Mouse (Mus musculus) CD4-positive helper T cell, adult 2 months (primary cell): ENCODE measurements at regions not wholly inside any gene's neighbourhood (a gene's known extent, or its start where the extent isn't known, plus 50 kb on each side); places are given as distances from the start of the nearest gene placed in this dataset.
A peak's percentile ranks its signal among the peaks of the same experiment; 100 is the strongest.
"Not testable (repeated sequence)": the region's sequence is repeated elsewhere in the genome, so short reads cannot be mapped to it uniquely, and the experiment has no call there.

Experiments used
- DNase-seq: peaks from one replicate; pipeline ENCODE4 v3.0.0-alpha.2; 2012; ENCODE audit warnings: low read depth, missing footprints, low spot score

DNA sequence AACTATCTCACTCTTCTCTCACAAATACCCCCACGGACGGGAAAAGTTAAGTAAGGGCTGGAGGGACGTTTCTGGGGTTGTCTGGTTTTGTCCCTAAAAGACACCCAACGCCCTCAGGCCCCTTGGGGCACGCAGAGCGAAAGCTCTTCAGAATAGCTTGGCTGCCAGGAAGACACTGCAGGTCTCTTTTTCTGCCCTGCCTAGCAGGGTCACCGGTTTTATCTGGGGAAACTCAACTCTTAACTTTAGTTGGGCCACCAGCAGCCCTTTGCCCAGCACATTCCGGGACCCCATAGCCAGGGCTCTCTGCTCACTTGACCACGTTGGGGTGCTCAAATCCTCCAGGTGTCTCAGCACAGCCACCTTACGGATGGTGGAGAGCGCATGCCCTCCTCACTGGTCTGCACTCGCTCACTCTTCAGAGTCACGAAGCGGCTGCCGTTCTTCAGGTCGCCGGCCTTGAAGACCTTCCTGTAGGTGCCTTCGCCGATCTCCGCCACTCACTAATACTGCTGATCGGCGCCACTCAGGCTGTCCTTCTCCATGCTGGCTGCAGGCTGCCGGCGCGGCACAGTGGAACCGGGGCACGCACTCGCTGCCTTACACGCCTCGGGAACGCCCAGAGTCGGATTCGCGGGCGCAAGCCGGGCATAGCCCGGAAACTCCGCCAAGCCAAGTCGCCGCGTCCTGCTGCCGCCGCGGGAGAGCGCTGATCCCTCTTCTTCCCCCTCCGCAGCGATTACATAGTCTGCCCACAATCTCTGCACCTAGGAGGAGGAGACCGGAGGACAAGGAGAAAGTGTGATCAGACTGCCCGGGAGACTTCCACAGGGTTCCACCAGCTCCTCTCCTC, 83.0 kb downstream of the Ulbp1 start:
- no peak for DNase-seq

DNA sequence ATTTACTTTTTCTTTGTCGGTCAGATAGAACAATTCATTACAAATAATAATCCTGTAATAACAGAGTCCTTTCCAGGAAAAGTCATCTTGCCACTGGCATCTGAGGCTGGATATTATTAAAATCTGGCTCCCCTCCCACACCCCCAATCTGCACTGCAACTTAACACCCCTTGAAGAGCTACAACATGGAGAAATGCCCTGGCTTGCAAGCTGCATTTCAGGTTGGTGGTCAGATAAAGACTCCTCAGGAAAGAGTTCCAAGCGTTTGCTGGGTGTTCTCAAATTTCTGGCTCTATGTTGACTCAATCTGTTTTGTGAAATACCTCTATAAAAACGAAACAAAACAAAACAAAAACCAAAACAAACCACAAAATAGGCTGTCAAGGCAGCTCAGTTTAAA, 114.6 kb downstream of the Ulbp1 start:
- not testable (repeated sequence) for DNase-seq

DNA sequence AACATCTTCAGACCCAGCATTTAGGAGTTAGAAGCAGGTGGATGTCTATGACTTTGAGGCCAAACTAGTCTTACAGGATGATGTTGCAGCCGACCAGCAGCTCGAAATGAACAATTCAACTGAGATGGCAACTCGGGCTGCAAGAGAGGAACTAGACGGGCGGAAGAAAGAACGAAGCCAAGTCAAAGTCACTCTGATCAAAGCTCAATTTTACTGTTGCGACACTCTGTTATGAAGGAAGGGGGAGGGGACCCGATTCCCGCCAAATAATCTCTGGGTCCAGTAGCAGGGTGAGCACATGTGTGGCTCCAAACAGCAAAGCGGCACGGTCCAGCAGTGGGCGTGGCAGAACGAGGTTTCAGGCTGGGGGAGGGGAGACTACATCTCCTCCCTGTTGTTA, 129.1 kb downstream of the Ulbp1 start:
- DNase-seq: not testable (repeated sequence)

DNA sequence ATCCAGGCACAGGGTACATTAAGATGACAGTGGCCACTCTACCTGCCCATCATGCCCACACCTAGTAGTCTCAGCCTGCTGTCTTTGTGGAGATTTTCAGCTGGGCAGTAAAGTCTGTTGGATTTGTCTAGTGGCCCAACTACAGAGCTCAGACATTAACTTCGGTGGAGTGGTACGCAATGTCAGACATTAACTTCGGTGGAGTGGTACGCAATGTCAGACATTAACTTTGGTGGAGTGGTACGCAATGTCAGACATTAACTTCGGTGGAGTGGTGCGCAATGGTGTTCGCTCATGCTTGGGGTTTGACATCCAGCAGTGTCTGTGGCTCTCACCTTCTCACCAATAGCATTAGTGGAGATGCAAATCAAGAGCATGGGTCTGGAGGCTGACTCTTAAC, 129.7 kb downstream of the Ulbp1 start:
- not testable (repeated sequence) for DNase-seq

DNA sequence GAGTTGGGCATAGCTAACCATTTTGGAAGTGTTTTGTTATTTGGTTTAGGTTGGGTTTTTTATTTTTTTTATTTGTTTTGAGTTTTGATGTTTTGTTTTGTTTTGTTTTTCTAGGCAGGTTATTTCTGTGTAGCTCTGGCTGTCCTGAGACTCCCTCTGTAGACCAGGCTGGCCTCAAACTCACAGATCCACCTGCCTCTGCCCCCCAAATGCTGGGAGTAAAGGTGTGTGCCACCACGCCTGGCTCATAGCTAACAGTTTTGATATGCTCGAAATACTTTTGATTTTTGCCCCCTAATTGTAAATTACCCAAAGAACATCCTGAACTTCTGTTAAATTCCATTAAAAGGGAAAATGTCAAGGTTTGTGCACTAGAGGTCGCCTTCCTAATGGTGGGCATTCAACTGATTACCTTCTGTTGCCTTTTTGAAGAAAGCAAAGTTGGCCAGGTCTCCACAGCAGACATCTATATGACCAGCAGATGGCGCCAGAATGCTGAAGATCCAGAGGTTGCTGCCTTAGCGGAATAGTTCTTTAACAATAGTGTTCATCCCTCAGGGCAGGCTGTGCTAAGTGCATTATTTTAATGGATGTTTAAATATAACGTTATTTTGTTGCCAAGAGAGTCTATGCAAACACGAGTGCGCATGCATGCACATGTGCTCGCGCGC, 121.2 kb upstream of the Cnksr3 start:
- peak; percentile 44 for DNase-seq

DNA sequence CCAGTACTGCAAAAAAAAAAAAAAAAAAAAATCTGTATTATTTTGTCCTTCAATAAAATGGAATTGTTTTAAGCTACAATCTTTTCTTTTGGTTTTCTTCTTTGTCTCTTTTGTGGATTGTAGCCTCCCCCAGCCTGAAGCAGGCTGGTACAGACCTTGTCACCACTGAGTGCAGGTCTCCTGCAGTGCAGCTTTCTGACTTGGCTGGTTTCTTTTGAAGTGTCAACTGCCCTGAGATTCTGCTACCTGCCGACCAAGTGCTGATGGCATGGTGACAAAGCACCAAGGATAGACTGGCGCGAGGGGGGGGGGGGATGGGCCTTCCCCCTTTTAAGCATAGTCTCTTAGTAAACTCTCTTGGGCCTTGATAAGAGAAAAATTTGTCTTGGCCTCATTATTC, 116.2 kb upstream of the Cnksr3 start:
- no peak for DNase-seq

DNA sequence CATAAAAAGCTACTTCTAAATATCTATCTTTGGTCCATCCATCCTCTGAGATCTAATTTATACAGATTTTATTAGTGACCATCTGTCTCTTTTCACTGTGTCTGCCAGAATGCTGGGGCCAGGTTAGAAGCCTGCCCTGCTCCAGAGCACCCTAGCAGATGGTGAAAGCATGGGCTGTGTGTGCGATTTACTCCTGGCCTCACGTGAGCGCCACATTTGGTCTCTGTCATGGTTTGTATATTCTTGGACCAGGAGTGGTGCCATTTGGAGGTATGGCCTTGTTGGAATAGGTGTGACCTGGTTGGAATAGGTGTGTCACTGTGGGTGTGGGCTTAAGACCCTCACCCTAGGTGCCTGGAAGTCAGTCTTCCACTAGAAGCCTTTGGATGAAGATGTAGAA, 115.0 kb upstream of the Cnksr3 start:
- DNase-seq: not testable (repeated sequence)

DNA sequence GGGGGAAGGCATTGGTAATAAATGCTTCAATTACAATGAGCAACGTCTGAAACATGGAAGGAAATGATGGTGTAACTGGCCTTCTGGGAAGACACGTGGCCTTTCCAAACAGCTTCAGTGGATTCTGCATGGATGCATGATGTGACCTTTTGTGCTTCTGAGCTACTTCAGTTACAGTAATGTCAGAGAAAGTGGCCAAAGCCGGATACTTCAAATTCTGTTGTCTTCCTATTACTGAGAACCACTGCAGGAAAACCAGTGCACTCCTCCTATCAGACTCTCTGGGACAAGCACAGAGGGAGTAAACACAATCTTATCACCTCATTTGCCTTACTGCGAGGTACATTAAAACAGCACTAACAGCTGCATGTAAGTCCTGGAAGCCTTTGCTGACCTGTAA, 113.0 kb upstream of the Cnksr3 start:
- no peak for DNase-seq

DNA sequence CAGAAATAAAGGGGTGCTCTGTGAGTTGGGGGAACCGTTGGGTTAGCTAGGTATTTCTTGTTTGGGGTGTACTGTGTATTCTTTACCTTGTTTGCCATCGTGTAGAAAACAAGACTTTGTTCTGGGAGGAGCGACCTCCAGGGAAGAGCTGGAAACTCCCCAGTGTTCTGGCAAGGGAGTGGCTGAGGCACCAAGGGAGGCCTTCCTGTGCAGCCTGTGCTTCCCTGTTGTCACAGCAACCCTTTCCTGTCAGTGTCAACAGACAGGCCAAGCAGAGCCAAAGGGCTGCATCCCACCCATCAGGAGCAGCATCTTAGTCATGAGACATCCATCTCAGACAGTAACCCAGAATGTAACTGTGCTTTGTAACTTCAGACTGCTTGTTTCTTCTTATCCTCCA, 111.2 kb upstream of the Cnksr3 start:
- no peak for DNase-seq

DNA sequence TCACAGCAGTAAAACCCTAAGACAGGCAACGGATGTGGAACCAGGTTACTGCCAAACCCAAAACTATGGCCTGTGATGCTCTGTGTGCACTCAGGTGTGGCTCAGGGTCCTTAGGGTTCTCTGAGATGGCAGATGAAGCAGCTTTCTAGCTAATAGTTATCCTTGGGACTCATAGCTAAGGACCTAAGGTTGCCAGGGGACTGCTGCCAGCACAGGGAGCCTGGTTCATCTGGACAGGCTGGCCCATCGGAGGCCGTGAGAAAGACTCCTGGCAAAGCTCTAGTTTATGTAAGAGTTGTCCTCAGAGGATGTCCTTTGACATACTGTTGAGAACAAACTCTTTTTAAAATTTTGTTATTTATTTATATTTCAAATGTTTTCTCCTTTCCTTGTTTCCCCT, 97.9 kb upstream of the Cnksr3 start:
- DNase-seq: no peak

DNA sequence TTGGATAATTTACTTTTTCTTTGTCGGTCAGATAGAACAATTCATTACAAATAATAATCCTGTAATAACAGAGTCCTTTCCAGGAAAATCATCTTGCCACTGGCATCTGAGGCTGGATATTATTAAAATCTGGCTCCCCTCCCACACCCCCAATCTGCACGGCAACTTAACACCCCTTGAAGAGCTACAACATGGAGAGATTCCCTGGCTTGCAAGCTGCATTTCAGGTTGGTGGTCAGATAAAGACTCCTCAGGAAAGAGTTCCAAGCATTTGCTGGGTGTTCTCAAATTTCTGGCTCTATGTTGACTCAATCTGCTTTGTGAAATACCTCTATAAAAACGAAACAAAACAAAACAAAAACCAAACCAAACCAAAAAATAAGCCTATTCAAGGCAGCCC, 93.8 kb upstream of the Cnksr3 start:
- DNase-seq: not testable (repeated sequence)

DNA sequence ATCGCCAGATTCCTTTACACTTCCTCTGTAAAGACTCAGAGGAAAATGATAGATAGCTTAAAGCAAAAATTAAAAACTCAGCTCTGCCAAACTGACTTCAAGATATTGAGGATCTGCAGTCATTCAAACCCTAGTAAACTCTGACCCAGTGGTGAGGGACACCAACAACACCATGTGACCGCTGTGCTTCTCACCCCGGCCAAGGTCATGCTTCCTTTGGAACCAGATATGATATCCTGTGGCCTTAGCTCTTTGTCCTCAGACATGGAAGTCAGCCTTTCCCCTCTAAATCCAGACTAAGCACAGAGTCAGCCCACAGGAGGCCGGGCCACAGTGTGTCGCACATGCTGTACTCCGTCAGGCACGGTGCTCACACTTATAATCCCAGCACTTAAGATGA, 86.3 kb upstream of the Cnksr3 start:
- no peak for DNase-seq

DNA sequence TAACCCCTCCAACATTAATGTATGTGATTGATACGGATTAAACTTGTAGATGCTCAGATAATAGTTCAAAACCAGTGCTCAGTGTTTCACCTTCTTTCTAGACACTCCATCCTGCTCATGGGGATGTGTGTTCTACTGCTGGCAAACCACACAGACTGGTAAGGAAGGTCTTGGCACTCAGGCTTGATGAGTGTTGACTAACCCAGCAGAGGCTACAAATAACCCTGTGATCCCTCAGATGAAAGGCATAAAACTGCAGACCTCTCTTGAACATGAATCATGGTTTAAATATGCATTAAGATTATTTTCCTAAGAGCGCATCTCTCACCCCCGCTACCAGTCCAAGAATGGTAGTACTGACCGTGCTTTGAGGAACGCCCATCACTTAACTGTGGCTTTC, 83.9 kb upstream of the Cnksr3 start:
- no peak for DNase-seq

DNA sequence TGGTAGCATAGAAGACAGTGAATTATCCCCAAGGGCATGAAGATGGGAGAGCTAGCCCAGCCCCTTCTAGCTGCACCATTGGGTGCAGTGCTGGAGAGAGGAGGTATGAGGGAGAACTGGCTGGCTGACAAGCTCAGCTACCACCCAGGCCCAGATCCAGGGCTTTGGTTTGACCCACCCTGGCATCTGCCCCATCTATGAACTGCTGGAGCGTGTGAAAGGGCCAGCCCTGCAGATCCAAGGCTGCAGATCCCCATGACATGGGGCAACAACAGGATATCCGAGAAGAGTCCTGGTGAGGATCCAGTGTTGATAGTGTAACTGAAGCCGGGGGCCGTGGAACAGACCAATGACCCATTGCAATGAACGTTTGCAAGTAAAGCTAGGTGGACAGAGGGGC, 81.2 kb upstream of the Cnksr3 start:
- no peak for DNase-seq

DNA sequence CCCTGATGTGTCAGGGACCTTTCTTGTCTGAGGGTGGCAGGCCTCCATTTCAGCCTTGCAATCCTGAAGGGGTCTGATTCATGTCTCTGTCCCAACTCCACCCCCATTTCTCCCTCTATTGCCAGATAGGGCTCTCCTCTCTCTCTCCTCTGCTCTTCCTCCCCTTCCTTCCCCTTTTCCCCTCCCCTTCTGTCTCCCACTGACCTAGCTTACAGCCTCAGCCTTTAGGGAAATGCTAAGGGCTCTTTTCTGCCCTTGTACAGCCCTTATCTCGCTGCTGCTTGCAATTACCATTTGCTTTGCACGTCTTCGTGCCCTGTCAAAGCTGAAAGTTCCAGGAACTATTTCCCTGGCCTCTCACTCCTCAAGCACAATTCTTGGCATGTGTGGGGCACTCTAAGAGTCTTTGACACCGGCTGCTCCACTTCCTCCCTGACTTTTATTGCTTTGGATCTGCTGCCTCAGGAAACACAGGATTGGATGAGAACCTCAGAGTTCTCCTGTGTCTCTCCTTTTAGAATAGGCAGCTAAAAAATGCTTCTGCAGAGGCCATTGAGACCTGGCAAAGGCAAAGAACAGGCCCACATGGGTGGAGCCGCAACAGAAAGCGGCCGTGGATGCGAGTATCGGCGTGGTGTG, 77.9 kb upstream of the Cnksr3 start:
- DNase-seq: no peak

DNA sequence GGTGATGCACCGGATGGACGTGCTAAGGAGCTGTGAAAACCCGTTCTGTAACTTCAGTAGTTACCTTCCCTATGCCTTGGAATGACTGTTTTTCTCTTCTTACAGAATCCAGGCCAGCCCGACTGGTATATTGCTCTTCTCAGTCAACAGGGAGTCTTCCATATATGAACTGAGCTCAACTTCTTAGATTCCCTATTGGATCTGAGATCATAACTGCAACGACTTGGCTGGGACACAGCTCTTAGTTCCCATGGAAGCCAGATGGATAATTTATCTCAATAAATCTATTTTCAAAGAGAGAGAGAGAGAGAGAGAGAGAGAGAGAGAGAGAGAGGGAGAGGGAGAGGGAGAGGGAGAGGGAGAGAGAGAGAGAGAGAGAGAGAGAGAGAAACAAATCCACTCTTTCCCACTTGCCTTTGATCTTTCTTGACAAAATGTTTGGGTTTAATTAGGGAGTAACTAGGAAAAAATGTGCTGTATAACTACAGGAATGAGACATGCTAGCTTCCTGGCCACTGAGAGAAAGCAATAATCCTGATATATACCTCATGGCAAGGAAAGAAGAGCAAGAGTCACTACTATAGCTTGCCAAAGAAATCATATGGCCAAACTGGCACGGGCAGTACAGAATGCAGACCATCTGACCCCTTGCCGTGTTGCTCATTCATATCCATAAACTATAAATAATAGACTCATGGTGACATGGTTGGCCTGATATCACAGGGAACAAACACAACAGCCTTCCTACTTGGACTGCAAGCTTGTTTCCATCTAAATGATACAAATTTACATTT, 73.3 kb upstream of the Cnksr3 start:
- DNase-seq: no peak

DNA sequence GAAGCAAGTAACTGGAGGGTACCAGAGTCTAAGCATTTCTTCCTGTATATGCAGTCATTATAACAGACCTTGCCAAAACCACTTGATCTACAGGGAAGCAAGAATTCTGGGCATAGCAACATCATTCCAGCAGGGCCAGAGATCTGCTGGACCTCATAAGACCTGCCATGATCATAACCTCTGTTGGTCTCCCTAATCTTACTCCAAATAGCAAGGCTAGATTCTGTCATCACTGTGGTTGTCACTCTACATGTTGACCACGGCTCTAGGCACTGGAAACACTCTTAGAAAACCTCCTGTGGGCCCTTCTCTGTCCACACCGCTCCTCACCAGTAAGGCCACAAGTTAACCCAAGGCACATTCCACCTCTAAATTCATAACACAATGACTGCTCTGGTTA, 68.4 kb upstream of the Cnksr3 start:
- no peak for DNase-seq

DNA sequence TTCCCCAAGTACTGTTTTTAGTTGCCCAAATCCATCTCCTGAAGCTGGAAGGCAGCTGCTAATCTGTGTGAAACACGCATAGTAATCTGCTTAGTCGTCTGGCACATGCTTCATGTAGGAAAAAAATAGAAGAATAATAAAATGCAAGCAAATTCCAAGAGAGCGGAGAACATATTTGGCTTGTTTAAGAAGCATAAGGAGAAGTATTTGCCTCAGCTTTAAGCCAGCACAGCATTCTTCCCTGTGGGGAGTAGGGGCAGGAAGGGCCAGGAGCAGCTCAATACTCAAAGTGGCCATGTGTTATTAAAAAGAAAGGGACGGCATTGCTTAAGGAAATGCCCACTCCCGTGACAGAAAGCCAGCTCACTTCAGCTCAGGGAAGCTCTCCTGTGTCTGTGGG, 66.8 kb upstream of the Cnksr3 start:
- no peak for DNase-seq

DNA sequence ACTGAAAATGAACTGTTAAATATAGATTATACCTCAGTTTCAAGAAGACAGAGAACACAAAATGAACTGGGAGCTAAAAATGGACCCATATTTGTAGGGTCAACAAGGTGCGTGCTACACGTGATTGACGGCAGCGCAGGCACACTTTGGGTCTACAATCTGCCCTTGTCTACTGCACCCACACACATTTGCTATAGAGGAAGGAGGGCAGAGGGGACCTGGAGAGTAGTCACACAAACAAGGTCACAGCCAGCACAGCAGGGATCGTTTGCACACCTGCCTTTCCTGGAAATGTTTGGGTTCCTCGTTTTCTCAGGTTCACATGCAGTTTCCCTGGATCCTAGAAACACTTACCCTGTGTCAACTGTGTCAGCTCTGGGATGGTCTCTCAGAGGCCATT, 63.3 kb upstream of the Cnksr3 start:
- DNase-seq: no peak

DNA sequence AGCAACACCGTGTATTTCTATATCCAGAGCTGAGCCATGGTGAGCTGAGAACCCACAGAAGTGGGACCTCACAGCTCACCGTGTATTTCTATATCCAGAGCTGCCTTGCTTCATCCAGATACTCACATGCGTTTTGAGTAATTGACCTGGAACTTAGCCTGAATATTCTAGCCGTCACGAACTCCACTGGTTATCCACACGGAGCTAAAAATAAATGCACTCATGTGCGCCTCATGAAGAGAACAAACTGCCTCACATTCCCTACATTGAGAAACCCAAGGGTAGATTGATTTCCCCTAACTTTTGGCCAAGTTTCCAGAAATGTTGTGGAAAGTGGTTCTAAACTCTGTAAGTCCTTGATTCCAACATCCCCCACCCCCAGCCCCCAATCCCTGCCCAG, 62.4 kb upstream of the Cnksr3 start:
- no peak for DNase-seq

DNA sequence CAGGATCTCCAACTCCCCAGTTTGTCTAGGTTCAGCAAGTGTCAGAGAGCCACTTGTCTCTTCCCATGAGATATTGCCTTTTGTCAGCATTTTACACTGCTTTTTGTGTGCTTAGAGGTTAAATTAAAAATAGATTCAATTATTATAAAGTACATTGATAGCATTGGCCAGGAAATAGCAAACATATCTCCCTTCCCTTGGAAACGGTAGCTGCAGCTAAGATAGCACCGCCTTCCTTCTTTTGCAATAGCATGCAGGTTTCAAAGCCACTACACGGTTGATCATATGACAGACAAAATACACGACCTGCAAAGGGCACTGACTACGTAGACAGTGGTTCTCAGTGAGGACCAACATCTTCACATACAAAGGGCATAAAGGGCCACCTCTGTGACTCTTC, 59.1 kb upstream of the Cnksr3 start:
- no peak for DNase-seq
